Mouse (Mus musculus) left cerebral cortex, postnatal 10 days (tissue): ENCODE data around the gene Ang. TPM values are rescaled to one million over a fixed set of nuclear protein-coding genes. Genes with fewer than 3 reads are reported as not detected.

Source experiments
- DNase-seq, 2 experiments: peaks; one replicate each; pipeline ENCODE4 v3.0.0; 2021 to 2022; ENCODE audit warnings: low spot score in 2 of 2, mixed read lengths in 1 of 2; ENCODE audit errors: extremely low spot score in 1 of 2
- intact Hi-C: fragments of 180-260 bp; cut with DNase I; formaldehyde crosslinking; loops from one replicate; pipeline ENCODE4 v1.15.1; 2025
- total RNA-seq, 2 experiments: library from RNA; stranded (reverse); gene quantifications; 2 replicates each; pipeline ENCODE4 v1.2.3; 2021

The Ang gene
- total RNA-seq, 2 experiments from 2014 or later: 2.5 to 3.7 TPM

GRCm38 (mm10) chr14:51085911-51086310, 5.0 kb upstream of the Ang start:
- intact Hi-C loops: loop anchor here (5.0 kb wide), 1 partner anchor 279 kb away; the partner anchor contains the start of genes Ccnb1ip1 and Parp2
- no peak for DNase-seq

GRCm38 (mm10) chr14:51087762-51088161, 3.2 kb upstream of the Ang start:
- DNase-seq: no peak
- intact Hi-C loops: loop anchor here (5.0 kb wide), 1 partner anchor 280 kb away; the partner anchor contains the start of genes Ccnb1ip1 and Parp2

- intact Hi-C loops: loop anchor here (5.0 kb wide), 1 partner anchor 281 kb away; the partner anchor contains the start of genes Ccnb1ip1 and Parp2
- DNase-seq: peak; percentile 84 to 85
Observed at GRCm38 (mm10) chr14:51088166-51088969, 2.6 kb upstream of the Ang start.

GRCm38 (mm10) chr14:51088970-51089673, 1.8 kb upstream of the Ang start:
- intact Hi-C loops: loop anchor here (5.0 kb wide), 1 partner anchor 282 kb away; the partner anchor contains the start of genes Ccnb1ip1 and Parp2
- DNase-seq: peak; percentile 94 to 95

- intact Hi-C loops: loop anchor here (5.0 kb wide), 1 partner anchor 282 kb away; the partner anchor contains the start of genes Ccnb1ip1 and Parp2
- no peak for DNase-seq
Observed at GRCm38 (mm10) chr14:51089674-51090076, 1.3 kb upstream of the Ang start.

- intact Hi-C loops: no loop called here
- peak; percentile 77 to 81 for DNase-seq
Observed at GRCm38 (mm10) chr14:51090077-51090781, 721 bp upstream of the Ang start.

- no peak for DNase-seq
- intact Hi-C loops: no loop called here
Observed at GRCm38 (mm10) chr14:51092073-51092620, 1.2 kb downstream of the Ang start.

- DNase-seq: no peak
- intact Hi-C loops: no loop called here
Observed at GRCm38 (mm10) chr14:51093496-51093895, 2.5 kb downstream of the Ang start.

GRCm38 (mm10) chr14:51094096-51094875, 3.3 kb downstream of the Ang start:
- intact Hi-C loops: no loop called here
- DNase-seq: peak; percentile 33 to 36

GRCm38 (mm10) chr14:51094921-51095320, 4.0 kb downstream of the Ang start:
- intact Hi-C loops: loop anchor here (5.0 kb wide), 1 partner anchor 68 kb away; no protein-coding TSS in a partner anchor
- no peak for DNase-seq

- intact Hi-C loops: loop anchor here (5.0 kb wide), 1 partner anchor 69 kb away; no protein-coding TSS in a partner anchor
- no peak for DNase-seq
Observed at GRCm38 (mm10) chr14:51095736-51096524, 5.0 kb downstream of the Ang start.

GRCm38 (mm10) chr14:51098300-51098699, 7.3 kb downstream of the Ang start:
- peak; percentile 61 to 88 for DNase-seq
- intact Hi-C loops: loop anchor here (2.0 to 5.0 kb wide), 2 partner anchors 71 to 671 kb away; no protein-coding TSS in a partner anchor

- intact Hi-C loops: loop anchor here (2.0 to 5.0 kb wide), 2 partner anchors 72 to 670 kb away; no protein-coding TSS in a partner anchor
Observed at GRCm38 (mm10) chr14:51098921-51099320, 8.0 kb downstream of the Ang start.

GRCm38 (mm10) chr14:51101284-51101683, 10.3 kb downstream of the Ang start:
- intact Hi-C loops: loop anchor here (5.0 to 10.0 kb wide), 3 partner anchors 144 to 244 kb away; no protein-coding TSS in a partner anchor
- no peak for DNase-seq

More at GRCm38 (mm10) chr14:51098921-51099320, 8.0 kb downstream of the Ang start:
- DNase-seq: no peak

GRCm38 (mm10) chr14:51103217-51103616, 12.3 kb downstream of the Ang start:
- intact Hi-C loops: loop anchor here (5.0 to 10.0 kb wide), 3 partner anchors 142 to 242 kb away; no protein-coding TSS in a partner anchor
- peak; percentile 39 to 71 for DNase-seq

GRCm38 (mm10) chr14:51104366-51104765, 13.4 kb downstream of the Ang start:
- intact Hi-C loops: loop anchor here (5.0 to 10.0 kb wide), 3 partner anchors 140 to 240 kb away; no protein-coding TSS in a partner anchor
- DNase-seq: no peak
